Comparison of ENCODE assay signal across 8 mouse cellular contexts in genomic region chr11:79590664-79591590, GRCm38 (mm10). TPM values are rescaled to one million over a fixed set of nuclear protein-coding genes. Genes with fewer than 3 reads are reported as not detected.
DNase-seq lines count a peak whose midpoint lies in the region; ATAC-seq lines count a peak whose summit lies in the region.

Gene Rab11fip4 (plus strand): TSS chr11:79591212.

- no peak for ATAC-seq in heart, embryonic 11.5 days (replicated peaks; ENCODE audit: insufficient number of reproducible peaks, low FRiP score, low TSS enrichment)
- no peak for ATAC-seq in limb, embryonic 15.5 days (ENCODE audit: insufficient number of reproducible peaks, low FRiP score, low TSS enrichment, low read depth)

- H3K36me3 ChIP-seq in heart, embryonic 11.5 days (ENCODE audit: control insufficient read depth, insufficient read depth, low read length): no peaks in the 10 kb centered on the region
- no peaks in the 10 kb centered on the region for H3K36me3 ChIP-seq in limb, embryonic 15.5 days

- H3K4me3 ChIP-seq in heart, embryonic 11.5 days (ENCODE audit: low read depth, low read length): peak within 1 kb of the TSS; percentile 56
- peak within 1 kb of the TSS; percentile 62 for H3K4me3 ChIP-seq in limb, embryonic 15.5 days

- no peak within 1 kb of the TSS for H3K27ac ChIP-seq in heart, embryonic 11.5 days (ENCODE audit: low read depth, low read length)
- no peak within 1 kb of the TSS for H3K27ac ChIP-seq in limb, embryonic 15.5 days

- H3K4me2 ChIP-seq in heart, embryonic 11.5 days: peak within 1 kb of the TSS; percentile 97
- H3K4me2 ChIP-seq in limb, embryonic 15.5 days: peak within 1 kb of the TSS; percentile 96

- H3K4me1 ChIP-seq in heart, embryonic 11.5 days (ENCODE audit: control insufficient read depth, insufficient read depth, low read length): peaks cover 6% of the 10 kb centered on the region
- H3K4me1 ChIP-seq in limb, embryonic 15.5 days: peaks cover 19% of the 10 kb centered on the region

- H3K27me3 ChIP-seq in heart, embryonic 11.5 days (ENCODE audit: control insufficient read depth, insufficient read depth, low read length): peaks cover 59% of the 10 kb centered on the region
- H3K27me3 ChIP-seq in limb, embryonic 15.5 days: peaks cover 55% of the 10 kb centered on the region

- DNase-seq in heart, adult 18-20 months: no peak
- peak; percentile 75 for DNase-seq in ZHBTc4 (ENCODE audit: low read depth, low spot score)
- peak; percentile 52 for DNase-seq in embryo, embryonic 9.5 days (ENCODE audit: extremely low spot score)
- peak; percentile 70 for DNase-seq in induced T-regulatory cell, adult 2 months (ENCODE audit: low read depth)
- DNase-seq in right cerebral cortex, adult 18-20 months: peak; percentile 68
- no peak for DNase-seq in ovary, postnatal 14 days (ENCODE audit: low spot score)

- 1% methylated on average over 83 of the region's 98 CpGs for WGBS in heart, embryonic 11.5 days (ENCODE audit: insufficient replicate concordance)
- WGBS in limb, embryonic 15.5 days: 1% methylated on average over 87 of the region's 98 CpGs

- peak within 1 kb of the TSS; percentile 43; the same call in 1 of the 2 replicates for H3K9ac ChIP-seq in heart, embryonic 11.5 days (ENCODE audit: low read depth, low read length)
- peak within 1 kb of the TSS; percentile 40 for H3K9ac ChIP-seq in limb, embryonic 15.5 days

- no peaks in the 10 kb centered on the region for H3K9me3 ChIP-seq in heart, embryonic 11.5 days (replicated peaks; ENCODE audit: control insufficient read depth, low read length)
- no peaks in the 10 kb centered on the region for H3K9me3 ChIP-seq in limb, embryonic 15.5 days

RNA-seq across cellular contexts. Expression of gene Rab11fip4, which starts in this region (rescaled TPM):
- 0.42 and 0.73 TPM in 2 replicates for polyA plus RNA-seq in heart, embryonic 11.5 days (2014; fragmentation: Nextera tagmentation; extraction: Ambion mirVana)
- total RNA-seq in heart, adult 18-20 months (2021): under 1 TPM; 0.15 to 0.36 TPM
- 5.0 and 5.5 TPM in 2 replicates for polyA plus RNA-seq in limb, embryonic 15.5 days (2015; fragmentation: Nextera tagmentation; extraction: Ambion mirVana)

Comparison
In these comparisons a context has a peak if more than half of its experiments do, and no peak if none do; other contexts are left out.
1. DNase-seq: peak in ZHBTc4 (single experiment), embryo, embryonic 9.5 days (single experiment), induced T-regulatory cell, adult 2 months (single experiment) and right cerebral cortex, adult 18-20 months (single experiment); none in heart, adult 18-20 months (0 of 2) and ovary, postnatal 14 days (single experiment).